Mouse (Mus musculus) heart, postnatal 4 days (tissue): ENCODE data around the gene Epha1. TPM values are rescaled to one million over a fixed set of nuclear protein-coding genes. Genes with fewer than 3 reads are reported as not detected.

Experiments
- DNase-seq: peaks from one replicate; pipeline ENCODE4 v3.0.0; 2021
- total RNA-seq, 2 experiments: library from RNA; stranded (reverse); gene quantifications; 2 replicates each; pipeline ENCODE4 v1.2.3; 2021

Epha1 gene
- total RNA-seq, 2 experiments from 2014 or later = 0.52 to 0.70 TPM

- peak; percentile 46 for DNase-seq
Observed at GRCm38 (mm10) chr6:42324482-42325267, 48.4 kb downstream of the Epha1 start, which contains the start of gene Fam131b. TSS of gene Fam131b (minus strand) at chr6:42324643.

- DNase-seq = peak; percentile 21
Observed at GRCm38 (mm10) chr6:42324067-42324481, 49.0 kb downstream of the Epha1 start.

- no peak for DNase-seq
Observed at GRCm38 (mm10) chr6:42323371-42324066, 49.5 kb downstream of the Epha1 start.

DNA sequence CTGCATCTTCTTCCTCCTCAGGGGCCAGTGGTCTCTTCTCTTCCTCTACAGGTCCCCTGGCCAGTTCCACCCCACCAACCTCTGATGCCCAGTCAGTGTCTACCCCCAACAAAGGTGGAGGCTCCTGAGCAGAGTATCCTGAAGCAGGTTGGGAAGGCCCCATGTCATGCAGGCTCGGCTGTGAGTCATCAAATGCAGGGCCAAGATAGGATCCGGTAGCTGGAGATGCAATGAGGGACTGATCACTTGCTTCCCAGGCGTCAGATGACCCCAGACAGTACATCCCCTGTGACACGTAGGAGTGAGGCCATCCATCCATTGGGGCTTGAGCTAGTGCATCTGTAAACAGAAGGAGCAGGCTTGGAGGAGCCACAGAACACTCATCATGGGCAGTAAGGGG is 54.8 kb downstream of the Epha1 start:
- DNase-seq = no peak

GRCm38 (mm10) chr6:42310427-42311053 is 62.5 kb downstream of the Epha1 start:
- DNase-seq = no peak

DNA sequence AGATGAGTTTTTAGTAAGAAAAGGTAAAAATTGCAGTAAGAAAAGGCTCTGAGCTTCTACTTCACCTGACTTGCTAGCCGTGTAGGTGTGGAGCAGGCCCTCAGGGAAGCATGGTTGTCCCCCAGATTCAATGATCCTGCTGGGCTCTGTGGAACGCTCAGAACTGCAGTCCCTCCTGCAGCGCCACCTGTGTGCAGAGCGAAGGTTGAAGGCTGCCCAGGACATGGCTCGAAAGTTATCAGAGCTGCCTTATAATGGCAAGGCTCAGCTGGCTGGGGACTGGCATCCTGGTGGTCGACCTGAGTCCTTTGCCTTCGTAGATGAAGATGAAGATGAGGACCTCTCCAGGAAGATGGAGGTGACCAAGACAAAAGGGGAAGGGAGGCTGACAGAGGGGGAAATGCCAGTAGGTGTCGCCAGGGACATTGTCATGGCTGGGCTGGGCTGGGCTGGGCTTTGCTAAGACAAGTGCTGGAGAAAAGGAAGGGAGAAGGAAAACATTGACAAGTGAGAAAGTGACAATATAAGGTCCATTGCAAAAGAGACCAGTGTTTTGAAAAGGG is 63.2 kb downstream of the Epha1 start:
- DNase-seq = no peak

Other genes starting within 250 kb of the Epha1 start
- not detected for gene Tas2r139, start 232.3 kb downstream of the Epha1 start, total RNA-seq
- gene Tas2r144, start 157.9 kb downstream of the Epha1 start, total RNA-seq = not detected
- gene Gstk1, start 127.3 kb downstream of the Epha1 start, total RNA-seq = 10 to 100 TPM; 28.7 to 29.3 TPM
- gene Tmem139, start 111.3 kb downstream of the Epha1 start, total RNA-seq = under 1 TPM in 1 of 2 experiments, not detected in 1; 0.38 TPM
- gene Casp2, start 108.3 kb downstream of the Epha1 start, total RNA-seq = 10 to 100 TPM; 33.6 to 34.3 TPM
- gene Clcn1, start 86.6 kb downstream of the Epha1 start, total RNA-seq = 1 to 10 TPM; 1.9 to 3.0 TPM
- 1 to 10 TPM; 1.6 to 1.7 TPM for gene Fam131b, start 48.6 kb downstream of the Epha1 start, total RNA-seq
- 100 to 1,000 TPM; 161 to 166 TPM for gene Zyx, start 23.6 kb downstream of the Epha1 start, total RNA-seq
- under 1 TPM in 1 of 2 experiments, not detected in 1; 0.41 TPM for gene Tas2r143, start 27.0 kb upstream of the Epha1 start, total RNA-seq
- gene Tas2r135, start 32.2 kb upstream of the Epha1 start, total RNA-seq = under 1 TPM; 0.24 to 0.25 TPM
- gene Tas2r126, start 61.3 kb upstream of the Epha1 start, total RNA-seq = not detected
- gene Olfr458, start 91.9 kb upstream of the Epha1 start, total RNA-seq = not detected
- gene Olfr457, start 103.1 kb upstream of the Epha1 start, total RNA-seq = not detected
- not detected for gene Olfr456, start 113.9 kb upstream of the Epha1 start, total RNA-seq
- not detected for gene Olfr455, start 174.3 kb upstream of the Epha1 start, total RNA-seq
- not detected for gene Tcaf3, start 224.4 kb upstream of the Epha1 start, total RNA-seq